Mouse (Mus musculus): ENCODE results near the gene 1700029F12Rik. TPM values are rescaled to one million over a fixed set of nuclear protein-coding genes. Genes with fewer than 3 reads are reported as not detected.

1700029F12Rik gene
- not detected in 2 replicates for polyA plus RNA-seq (2012; rRNA removed)

DNA sequence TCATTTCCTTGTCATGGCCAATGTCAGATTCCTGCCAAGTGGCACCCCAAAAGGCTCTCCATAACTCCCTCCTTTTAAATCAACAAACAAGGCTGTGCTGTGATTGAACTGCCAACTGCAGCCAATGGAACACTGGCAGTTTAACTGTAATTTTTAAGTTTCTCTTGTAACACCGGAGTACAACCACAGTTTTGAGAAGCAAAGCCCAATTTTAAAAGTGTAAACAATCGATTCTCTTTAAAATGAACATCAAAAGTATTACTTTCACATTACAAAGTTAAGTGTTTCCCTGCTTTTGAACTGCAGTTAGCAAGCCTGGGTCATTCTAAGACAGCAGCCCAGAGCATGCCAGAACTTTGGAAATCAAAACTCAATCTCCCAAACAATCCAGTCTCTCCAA lies at the start of gene 1700029F12Rik:
Gene 1700029F12Rik, minus strand, starts transcription at position 101 of the 400 bp plus-strand sequence.

DNA sequence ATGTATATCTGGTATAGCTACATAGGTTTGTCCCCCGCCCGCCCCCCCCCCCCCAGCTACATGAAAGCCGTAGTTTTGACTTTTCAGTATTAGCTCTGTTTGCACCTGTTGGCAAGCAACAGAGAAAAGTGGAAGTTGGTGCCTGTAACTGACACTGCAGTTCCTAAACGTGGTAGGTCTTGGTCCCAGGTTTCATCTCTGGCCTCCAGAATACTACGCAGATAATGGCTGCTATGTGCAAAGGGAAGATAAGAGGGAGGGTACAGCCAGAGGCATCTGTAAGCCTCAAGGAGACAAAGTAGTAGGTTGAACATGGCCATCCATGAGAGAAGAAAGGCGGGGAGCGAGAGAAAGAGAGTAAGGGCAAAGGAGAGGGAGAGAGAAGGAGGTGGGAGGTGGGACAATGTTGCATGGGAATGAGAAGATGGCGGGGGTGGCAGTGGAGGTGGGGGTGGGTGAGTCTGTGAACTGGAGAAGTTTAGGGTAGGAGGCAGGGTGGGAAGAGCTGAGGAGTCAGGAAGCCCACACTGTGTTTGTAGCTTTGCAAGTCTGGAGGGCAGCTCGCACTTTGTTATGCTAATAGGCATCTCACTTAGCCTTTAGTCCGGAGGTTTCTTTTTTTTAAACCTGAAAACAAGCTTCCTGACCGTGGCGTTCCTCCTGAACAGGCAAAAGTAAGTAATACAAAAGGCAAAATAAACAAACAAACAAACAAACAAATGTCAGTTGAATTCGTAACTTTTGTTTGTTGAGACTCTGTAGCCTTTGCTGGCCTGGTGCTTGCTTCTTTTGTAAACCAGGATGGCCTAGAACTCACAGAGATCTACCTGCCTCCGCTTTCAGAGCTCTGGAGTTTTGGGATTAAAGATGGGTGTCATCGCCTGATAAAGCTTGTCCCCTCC lies 32.7 kb upstream of the 1700029F12Rik start, which contains the start of gene Fam169a:
Gene Fam169a, plus strand, starts transcription at position 638 of the 902 bp plus-strand sequence.

Other genes starting within 250 kb of the 1700029F12Rik start
- 0.94 and 1.4 TPM in 2 replicates for gene Gcnt4, start 109.7 kb downstream of the 1700029F12Rik start, polyA plus RNA-seq (2012; rRNA removed)
- 0.29 and 0.30 TPM in 2 replicates for gene Fam169a, start 32.9 kb upstream of the 1700029F12Rik start, polyA plus RNA-seq (2012; rRNA removed)
- 0.45 and 0.73 TPM in 2 replicates for gene Gm6169, start 64.9 kb upstream of the 1700029F12Rik start, polyA plus RNA-seq (2012; rRNA removed)
- gene Gfm2, start 103.6 kb upstream of the 1700029F12Rik start, polyA plus RNA-seq (2012; rRNA removed): 11.4 and 12.1 TPM in 2 replicates
- 35.4 and 35.9 TPM in 2 replicates for gene Nsa2, start 103.6 kb upstream of the 1700029F12Rik start, polyA plus RNA-seq (2012; rRNA removed)
- gene Hexb, start 164.0 kb upstream of the 1700029F12Rik start, polyA plus RNA-seq (2012; rRNA removed): 22.2 and 23.0 TPM in 2 replicates
- gene Enc1, start 206.7 kb upstream of the 1700029F12Rik start, polyA plus RNA-seq (2012; rRNA removed): 4.5 and 4.7 TPM in 2 replicates